Mouse (Mus musculus): ENCODE results near the gene Hdgfl2. TPM values are rescaled to one million over a fixed set of nuclear protein-coding genes. Genes with fewer than 3 reads are reported as not detected.

Gene Hdgfl2
- 100 to 1,000 TPM in 1 of 2 experiments, 10 to 100 TPM in 1; 96.5 to 104 TPM for total RNA-seq (2021)

DNA sequence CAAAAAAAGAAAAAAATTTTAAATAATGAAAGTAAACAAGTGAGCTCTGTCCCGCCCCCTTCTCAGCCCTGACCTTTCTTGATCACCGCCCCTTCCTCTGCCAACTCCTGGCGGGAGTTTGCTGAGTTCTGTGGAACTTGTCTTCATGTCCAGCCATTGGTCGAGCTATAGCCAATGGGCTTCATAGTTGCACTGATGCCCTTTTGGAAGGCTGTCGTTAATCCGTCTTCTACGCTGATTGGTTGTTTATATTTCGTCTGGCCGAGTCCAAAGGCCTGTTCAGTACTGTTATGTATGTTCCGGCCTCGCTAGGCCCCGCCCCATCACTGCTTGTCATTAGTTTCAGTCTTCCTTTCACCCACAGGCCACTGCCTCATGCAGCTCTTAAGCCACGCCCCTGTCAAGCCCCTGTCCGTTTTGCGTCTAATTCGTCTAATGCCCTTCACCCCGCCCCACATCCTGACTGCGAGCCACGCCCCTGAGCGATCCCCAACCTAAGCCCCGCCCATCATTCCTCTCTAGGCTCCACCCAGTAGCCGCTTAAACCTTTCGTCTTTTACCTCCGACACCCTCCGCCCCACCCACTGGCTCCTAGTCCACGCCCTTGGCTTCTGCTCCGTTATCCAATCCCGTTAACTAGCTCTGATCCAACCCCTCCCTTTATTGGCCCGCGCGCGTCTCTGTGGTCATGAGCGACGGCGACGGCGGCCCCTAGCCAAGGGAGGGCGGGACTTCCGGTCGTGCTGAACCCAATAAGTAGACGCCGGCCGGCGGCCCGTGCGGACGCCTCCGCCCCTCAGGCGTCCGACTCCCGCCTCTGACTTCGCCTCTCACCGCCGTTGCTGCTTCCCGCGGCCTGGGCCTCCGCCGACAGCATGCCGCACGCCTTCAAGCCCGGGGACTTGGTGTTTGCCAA lies at the start of gene Hdgfl2:
TSS of gene Hdgfl2 (plus strand) at position 755 of the 916 bp plus-strand sequence.
- peak; percentile 100 for DNase-seq (ENCODE audit: extremely low spot score in 1 of 2, low spot score in 2 of 2)
- intact Hi-C loops (cut with DNase I): no loop called here

DNA sequence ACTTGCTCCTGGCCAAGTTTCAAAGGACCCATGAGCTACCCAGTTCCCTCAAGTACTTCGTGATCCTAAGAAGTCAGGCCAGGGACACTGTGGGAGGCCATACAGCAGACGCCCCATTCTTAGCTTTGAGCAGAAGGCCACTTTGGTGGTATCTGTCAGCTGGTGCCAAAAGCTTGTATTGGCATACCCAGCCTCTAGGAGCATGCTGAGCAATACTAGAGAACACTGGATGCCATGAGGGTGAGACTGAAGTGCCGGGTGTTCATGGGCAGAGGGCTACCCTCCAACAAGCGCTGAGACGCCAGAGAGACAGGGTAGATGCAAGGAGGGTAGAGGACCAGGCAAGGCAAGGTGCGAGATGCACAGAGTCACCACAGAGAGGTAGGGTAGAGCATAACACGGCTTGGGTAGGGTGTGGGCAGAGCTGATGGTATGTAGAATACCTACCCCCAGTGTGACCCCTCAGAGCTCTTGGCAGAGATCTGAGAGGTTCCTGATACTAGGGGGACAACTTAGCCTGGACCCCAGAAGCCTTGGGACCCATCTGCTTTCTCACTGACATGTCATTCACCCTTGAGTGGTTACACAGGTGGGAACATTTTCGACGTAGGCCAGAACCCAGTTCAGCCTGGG lies 49.1 kb upstream of the Hdgfl2 start:
- intact Hi-C loops (cut with DNase I): no loop called here
- DNase-seq (ENCODE audit: extremely low spot score in 1 of 2, low spot score in 2 of 2): no peak

DNA sequence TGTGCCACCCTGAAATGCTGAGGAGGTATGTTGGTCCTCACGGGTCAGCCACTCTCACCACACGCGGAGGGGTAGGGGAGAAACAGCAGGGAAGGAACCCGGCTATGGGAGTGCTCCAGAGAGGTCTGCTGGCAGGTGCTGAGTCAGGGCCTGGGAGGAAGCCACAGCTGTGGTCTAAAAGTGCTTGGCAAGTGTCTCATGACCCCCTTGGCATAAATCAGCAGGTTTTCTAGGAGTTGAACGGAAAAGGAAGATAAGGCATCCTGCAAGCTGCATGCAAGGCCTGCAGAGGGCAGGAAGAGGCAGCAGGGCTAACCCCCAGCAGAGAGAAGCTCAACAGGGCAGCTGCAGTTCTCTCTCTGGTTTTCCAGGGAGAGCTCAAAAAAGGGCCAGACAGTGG lies 48.5 kb upstream of the Hdgfl2 start:
- peak in 1 of 2 experiments; percentile 65 for DNase-seq (ENCODE audit: extremely low spot score in 1 of 2, low spot score in 2 of 2)

DNA sequence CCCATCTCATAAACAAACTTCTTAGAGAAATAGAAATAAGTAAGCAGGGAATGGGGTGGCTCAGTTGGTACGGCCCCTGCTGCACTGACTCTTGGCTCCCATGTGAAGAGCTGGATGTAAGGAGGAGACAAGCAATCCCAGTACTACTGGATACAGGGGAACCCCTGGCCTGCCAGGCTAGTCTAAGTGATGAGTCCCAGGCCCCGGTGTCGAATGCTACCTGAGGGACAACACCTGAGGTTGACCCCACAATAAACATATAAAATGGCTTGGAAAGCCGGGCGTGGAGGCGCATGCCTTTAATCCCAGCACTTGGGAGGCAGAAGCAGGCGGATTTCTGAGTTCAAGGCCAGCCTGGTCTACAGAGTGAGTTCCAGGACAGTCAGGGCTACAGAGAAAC lies 48.0 kb upstream of the Hdgfl2 start:
- intact Hi-C loops (cut with DNase I): no loop called here

More for the DNA sequence above, 48.5 kb upstream of the Hdgfl2 start:
- intact Hi-C loops (cut with DNase I): no loop called here

DNA sequence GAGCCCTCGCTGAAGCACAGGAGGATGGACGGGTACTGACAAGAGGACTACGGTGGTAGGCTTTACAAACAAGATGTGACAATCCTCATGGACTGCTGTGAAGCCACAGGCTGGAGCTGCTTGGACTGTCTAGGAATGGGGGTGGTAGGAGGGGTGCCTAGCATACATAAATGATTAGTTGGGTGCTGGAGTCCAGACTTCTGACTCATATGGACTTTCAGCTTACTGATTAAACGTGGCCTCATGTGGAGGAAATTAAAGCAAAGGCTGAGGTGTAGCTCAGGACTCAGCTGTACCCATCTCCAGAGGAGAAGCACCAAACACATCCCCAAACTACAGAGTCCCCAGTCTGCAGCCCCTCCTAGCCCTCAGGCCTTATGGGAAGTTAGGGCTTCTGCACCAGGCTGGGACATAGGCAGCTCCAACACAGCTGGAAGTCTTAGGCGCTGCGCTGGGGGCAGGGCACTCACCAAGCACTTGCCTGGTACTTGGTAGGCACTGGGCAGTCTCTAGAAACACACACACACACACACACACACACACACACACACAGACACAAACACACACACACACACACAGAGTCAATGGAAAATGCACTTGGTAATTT lies 47.2 kb upstream of the Hdgfl2 start:
- no peak for DNase-seq (ENCODE audit: extremely low spot score in 1 of 2, low spot score in 2 of 2)
- intact Hi-C loops (cut with DNase I): no loop called here

More for the DNA sequence above, 48.0 kb upstream of the Hdgfl2 start:
- DNase-seq (ENCODE audit: extremely low spot score in 1 of 2, low spot score in 2 of 2): no peak

DNA sequence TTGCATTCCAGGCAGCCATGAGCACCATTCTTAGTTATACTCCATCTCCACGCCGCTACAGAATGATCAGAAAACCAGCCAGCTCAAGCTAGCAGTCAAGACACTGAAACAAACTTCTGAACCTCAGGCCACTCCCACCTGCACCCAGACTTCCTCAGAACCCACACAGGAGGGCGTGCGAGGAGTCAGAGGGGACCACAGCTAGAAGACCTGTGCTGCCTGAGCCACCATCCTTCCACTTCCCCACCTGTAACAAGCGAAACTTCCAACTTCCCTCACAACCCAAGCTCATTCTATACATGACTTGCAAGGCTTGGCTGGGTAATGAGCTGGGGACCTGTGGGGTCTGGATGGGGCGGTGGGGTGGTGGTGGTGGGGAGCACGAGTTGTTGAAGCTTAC lies 46.6 kb upstream of the Hdgfl2 start:
- intact Hi-C loops (cut with DNase I): no loop called here
- no peak for DNase-seq (ENCODE audit: extremely low spot score in 1 of 2, low spot score in 2 of 2)

DNA sequence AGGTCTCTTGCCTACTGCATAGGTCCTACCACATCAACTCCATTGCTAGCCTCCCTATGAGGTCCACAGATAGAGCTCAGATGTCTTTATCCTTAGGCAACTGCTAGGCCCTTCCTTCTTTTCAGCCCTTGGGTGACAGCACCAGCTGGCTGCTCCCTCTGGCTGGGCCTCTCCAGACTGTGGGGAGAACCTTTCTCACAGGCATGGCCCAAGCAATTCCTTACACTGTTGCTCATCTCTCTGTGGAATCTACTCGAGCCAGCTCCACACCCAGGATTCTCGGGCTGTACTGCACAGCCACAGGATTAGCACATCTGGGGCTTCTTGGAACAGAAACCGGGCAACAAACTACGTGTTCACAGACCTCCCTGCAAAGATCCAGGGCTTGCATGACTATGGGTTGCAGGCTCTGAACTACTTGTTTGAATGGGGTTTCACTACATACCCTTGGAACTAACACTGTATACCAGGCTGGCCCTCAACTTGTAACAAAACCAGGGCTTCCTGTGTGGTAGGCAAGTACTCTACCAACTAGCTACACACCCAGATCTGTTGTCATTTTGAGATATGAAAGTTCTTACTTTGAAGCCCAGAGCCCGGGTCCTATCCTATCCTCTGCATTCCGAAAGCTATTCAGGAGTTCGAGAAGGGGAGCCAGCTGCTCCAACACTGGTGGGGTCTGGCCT lies 45.3 kb upstream of the Hdgfl2 start:
- DNase-seq (ENCODE audit: extremely low spot score in 1 of 2, low spot score in 2 of 2): no peak
- intact Hi-C loops (cut with DNase I): no loop called here

DNA sequence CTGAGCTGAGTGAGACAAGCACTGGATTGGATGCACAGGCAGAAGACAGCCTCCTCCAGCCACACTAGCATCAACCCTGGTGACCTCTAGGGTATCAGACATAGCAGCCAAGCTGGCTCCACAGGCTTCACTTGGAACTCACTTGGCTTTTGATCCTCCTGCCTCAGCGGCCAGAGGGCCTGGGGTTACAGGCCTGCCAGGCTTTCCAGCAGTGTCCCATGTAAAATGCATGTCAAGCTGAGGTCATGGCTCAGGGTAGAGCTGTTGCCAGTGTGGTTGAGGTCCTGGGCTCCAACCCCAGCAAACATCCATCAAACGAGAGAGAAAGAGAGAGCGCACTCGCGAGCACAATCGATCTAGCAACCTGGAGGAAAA lies 44.7 kb upstream of the Hdgfl2 start:
- DNase-seq (ENCODE audit: extremely low spot score in 1 of 2, low spot score in 2 of 2): no peak
- intact Hi-C loops (cut with DNase I): no loop called here

DNA sequence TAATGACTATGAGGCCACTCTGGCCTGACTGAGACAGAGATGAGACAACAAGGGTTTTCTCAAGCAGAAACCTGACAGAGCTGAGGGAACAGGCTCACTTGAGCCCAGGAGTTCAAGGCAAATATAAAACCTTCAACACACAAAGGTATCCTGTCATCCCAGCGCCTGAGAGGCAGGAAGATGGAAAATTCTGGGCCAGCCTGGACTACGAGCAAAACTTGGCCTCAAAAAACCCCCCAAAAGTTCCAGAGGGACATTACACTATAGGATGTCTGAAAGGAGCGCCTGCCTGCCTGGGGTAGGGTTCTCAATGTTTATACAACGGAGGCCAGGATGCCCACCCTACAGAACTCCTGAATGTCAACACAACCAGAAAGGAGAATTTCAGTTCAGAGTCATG lies 44.2 kb upstream of the Hdgfl2 start:
- DNase-seq (ENCODE audit: extremely low spot score in 1 of 2, low spot score in 2 of 2): no peak
- intact Hi-C loops (cut with DNase I): no loop called here

DNA sequence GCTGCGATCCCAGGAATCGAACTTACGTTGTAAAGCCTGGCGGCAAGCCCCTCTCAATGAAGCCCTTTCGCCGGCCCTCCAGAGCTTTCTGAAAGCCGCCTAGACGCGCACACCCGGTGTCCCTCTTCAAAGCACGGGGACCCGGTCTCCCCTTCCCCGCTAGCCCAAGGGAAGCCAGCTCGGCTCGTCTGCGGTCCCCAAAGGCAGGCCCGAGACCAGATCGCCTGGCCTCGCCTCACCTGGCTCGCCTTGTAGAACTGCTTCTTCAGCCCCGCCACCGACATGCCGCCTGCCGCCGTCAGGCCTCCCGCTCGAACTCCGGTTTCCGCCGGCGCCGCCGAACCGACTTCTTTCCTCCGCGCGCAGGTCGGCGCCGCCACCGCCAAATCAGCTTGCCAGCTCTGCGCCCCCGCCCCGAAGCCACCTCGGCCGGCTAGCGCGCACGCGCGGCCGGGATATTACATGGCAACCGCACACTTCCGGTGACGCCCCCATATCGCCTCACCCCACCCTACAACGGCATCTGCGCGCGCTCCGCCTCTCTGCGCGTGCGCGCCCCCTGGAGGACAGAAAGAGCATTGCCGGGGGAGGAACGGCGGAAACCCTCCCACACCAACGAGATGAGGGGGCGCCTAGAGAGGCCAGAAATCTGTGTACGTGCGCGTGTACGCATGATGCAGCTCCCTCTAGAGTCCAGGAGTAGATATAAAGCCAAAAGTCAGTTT lies 43.1 kb upstream of the Hdgfl2 start, which contains the start of gene Sh3gl1:
TSS of gene Sh3gl1 (minus strand) at position 460 of the 725 bp plus-strand sequence.
- DNase-seq (ENCODE audit: extremely low spot score in 1 of 2, low spot score in 2 of 2): peak; percentile 98 to 99
- intact Hi-C loops (cut with DNase I): no loop called here

DNA sequence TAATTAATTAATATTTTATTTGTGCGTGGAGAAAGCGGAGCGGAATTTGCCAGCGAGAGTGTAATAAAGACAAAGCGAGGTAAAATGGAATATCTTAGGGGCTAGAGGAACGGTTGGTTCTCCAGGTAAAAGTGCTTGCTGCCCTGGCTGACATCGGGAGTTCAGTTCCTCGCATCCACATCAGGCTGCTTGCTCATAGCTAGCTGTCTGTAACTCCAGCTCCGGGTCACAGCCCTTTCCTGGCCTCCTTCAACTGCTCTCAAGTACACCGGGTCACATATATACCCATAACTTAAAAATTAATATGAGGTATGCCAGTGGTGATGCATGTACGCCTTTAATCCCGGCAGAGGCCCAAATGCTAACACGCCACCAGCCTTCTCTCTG lies 42.5 kb upstream of the Hdgfl2 start:
- DNase-seq (ENCODE audit: extremely low spot score in 1 of 2, low spot score in 2 of 2): no peak
- intact Hi-C loops (cut with DNase I): no loop called here

DNA sequence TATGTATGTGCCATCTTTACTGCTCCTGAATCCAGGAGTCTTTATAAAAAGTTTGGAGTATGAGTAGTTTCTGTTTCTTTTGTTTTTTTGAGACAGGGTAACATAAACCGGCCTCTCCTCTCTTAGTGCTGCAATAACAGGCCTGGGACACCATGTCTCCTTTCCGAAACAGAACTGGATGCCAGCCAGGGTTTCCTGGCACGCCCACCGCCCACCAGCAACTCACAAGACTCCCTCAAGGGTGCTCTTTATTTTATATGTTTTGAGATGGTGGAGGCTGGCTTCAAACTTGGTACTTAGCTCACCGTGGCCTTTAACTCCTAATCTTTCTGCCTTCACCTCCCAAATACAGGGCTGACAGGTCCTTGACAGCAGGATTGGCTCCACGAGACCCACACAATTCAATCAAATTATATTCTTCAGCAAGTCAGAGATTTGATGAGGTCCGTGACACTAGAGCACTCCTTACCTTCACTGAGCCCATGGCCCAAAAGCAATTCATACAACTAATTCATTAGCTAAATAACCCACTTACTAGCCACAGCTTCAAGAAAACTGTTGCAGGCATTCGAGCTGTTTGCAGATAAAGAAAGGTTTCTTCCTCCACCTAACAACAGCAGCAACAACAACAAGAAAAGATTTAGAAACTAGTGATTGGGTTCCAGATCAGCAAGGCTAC lies 40.7 kb upstream of the Hdgfl2 start:
- DNase-seq (ENCODE audit: extremely low spot score in 1 of 2, low spot score in 2 of 2): no peak
- intact Hi-C loops (cut with DNase I): no loop called here

DNA sequence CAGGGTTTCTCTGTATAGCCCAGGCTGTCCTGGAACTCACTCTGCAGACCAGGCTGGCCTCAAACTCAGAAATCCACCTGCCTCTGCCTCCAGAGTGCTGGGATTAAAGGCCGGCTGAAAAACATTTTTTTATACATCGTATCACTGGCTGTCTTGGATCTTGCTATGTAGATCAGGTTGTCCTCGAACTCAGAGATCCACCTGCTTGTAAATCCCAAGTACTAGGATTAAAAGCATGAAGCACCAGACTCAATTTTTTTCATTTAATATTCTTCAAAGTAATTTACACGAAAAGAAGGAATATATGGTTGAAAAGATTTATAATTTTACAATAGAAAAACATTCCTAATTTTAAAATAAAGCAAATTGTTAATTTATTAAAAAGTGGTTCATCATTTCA lies 40.1 kb upstream of the Hdgfl2 start:
- intact Hi-C loops (cut with DNase I): no loop called here
- no peak for DNase-seq (ENCODE audit: extremely low spot score in 1 of 2, low spot score in 2 of 2)

DNA sequence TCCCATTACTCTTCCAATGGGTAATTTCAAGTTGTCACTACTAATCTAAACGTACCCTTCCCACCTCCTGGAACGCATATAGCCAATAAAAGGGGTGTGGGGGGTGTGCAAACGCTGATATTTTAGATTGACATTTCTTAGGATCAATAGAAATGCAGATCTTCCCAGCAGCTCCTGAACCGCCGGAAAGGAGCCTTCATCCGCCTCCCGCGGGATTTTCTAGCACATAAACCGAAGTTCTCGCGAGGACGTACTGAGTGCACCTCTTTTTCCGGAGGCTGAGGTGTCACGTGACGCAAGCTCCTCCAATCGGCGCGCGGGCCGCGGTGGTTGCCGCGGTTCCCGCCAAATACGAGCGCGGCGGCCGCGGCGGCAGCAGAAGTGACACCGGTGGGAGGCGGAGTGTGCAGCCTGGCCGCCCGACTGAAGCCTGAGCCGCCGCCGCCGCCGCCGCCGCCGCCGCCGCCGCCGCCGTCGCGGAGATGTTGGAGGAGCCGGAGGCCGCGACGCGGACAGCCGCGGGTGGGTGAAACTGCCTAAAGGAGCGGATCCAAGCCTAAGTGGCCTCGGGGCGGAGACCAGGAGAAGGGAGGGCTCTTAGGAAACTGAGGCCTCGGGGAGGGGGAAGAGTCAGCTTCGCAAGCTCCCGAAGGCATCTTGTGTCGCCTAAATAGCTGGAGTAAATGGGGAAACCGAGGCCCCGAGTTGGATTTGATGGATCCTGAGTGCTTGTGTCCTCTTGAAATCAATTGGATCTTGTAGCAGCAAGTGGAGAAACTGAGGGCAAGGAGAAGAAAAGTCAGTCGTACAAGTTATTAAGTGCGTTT lies 39.2 kb upstream of the Hdgfl2 start, which contains the start of gene Chaf1a:
TSS of gene Chaf1a (plus strand) at position 410 of the 827 bp plus-strand sequence.
- peak; percentile 98 for DNase-seq (ENCODE audit: extremely low spot score in 1 of 2, low spot score in 2 of 2)
- intact Hi-C loops (cut with DNase I): no loop called here

DNA sequence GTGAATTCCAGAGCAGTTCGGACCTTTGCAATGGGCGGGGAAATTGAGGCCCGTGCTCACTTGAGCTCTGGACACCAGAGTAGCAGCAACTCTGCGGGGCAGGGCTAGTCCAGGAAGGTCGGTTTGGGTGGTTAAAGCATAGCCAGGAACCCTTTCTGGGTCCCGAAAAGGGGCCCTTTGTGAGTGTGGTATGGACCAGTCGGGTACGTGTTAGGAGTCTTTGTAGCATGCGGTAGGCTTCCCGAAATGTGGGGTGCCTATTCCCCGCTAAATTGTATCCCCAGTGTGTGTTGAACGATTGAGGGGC lies 38.6 kb upstream of the Hdgfl2 start:
- no peak for DNase-seq (ENCODE audit: extremely low spot score in 1 of 2, low spot score in 2 of 2)
- intact Hi-C loops (cut with DNase I): no loop called here

DNA sequence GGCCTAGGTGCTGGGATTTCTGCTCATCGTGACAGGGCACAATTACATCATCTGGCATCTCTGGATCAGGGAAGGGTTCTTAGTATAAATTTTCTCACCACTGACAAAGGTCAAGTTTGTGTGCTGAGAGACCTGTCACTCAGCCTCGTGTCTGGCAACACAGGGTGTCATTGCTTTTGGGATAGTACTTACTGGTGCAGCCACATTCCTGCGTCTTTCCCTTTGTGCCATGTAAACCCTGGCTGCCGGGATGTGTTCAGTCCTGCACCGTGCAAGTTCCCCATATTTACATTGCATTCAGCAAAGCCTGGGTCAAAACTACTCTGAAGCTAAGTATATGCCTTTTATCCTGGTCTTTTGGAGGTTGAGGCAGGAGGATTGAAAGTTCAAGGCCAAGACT lies 28.1 kb upstream of the Hdgfl2 start:
- no peak for DNase-seq (ENCODE audit: extremely low spot score in 1 of 2, low spot score in 2 of 2)
- intact Hi-C loops (cut with DNase I): no loop called here

DNA sequence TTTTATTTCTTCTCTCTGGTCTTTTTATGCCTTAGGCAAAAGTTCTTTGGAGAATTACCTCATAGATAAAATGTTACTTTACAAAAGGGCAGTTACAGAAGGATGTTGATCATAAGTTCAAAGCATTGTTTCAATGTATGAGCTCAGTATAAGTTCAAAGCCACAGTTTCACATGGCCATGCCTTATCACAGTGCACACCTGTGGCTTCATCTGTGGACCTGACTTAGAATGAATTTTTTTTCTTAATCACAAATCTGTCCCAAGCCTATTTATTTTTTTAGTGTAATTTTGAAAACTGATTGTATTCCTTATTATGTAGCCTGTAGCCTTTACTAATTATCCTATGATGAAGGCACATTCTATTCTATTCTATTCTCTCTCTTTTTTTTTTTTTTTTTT lies 24.5 kb upstream of the Hdgfl2 start:
- intact Hi-C loops (cut with DNase I): no loop called here
- DNase-seq (ENCODE audit: extremely low spot score in 1 of 2, low spot score in 2 of 2): no peak

All from left cerebral cortex, postnatal 10 days (tissue).